Mouse (Mus musculus) embryonic facial prominence, embryonic 10.5 days (tissue): ENCODE results near the gene Golm1. TPM values are rescaled to one million over a fixed set of nuclear protein-coding genes. Genes with fewer than 3 reads are reported as not detected.
"Not testable (repeated sequence)": the region's sequence is repeated elsewhere in the genome, so short reads cannot be mapped to it uniquely, and the experiment has no call there.

ENCODE experiments used
- DNase-seq: peaks from one replicate; pipeline ENCODE4 v3.0.0-alpha.2; 2017; ENCODE audit warnings: low spot score
- H3K27ac ChIP-seq: fragments of 300-500 bp; sonication (generic); replicated peaks from 2 replicates; pipeline ENCODE4 v1.5.1; 2016; ENCODE audit warnings: mild to moderate bottlenecking
- H3K27me3 ChIP-seq: fragments of 300-500 bp; sonication (generic); replicated peaks from 2 replicates; pipeline ENCODE4 v1.6.1; 2016; ENCODE audit warnings: low read depth, mild to moderate bottlenecking; ENCODE audit not compliant: poor library complexity, severe bottlenecking
- H3K36me3 ChIP-seq: fragments of 300-500 bp; sonication (generic); replicated peaks from 2 replicates; pipeline ENCODE4 v1.6.1; 2016; ENCODE audit warnings: mild to moderate bottlenecking, moderate library complexity
- H3K4me1 ChIP-seq: fragments of 300-500 bp; sonication (generic); 2 replicates; pipeline ENCODE4 v1.6.1; 2016
- H3K4me3 ChIP-seq: fragments of 300-500 bp; sonication (generic); 2 replicates; pipeline ENCODE4 v1.5.1; 2016; ENCODE audit warnings: mild to moderate bottlenecking, moderate library complexity
- H3K9me3 ChIP-seq: fragments of 300-500 bp; sonication (generic); 2 replicates; pipeline ENCODE4 v1.6.1; 2016; ENCODE audit warnings: mild to moderate bottlenecking
- WGBS: fragments of 180-500 bp; shearing (Covaris S2); methylation state at CpG from one replicate; pipeline ENCODE4 v1.1.7; 2016; 5-methylcytosine and 5-hydroxymethylcytosine counted together
- polyA plus RNA-seq: library from polyadenylated mRNA; unstranded; fragments of >200 nt; fragmentation: Nextera tagmentation; extraction: Ambion mirVana; gene quantifications from 2 replicates; pipeline ENCODE4 v1.2.1, GENCODE M21; 2016

Gene Golm1
- polyA plus RNA-seq, 1 experiment from 2014 or later = 99.3 TPM

- Histone ChIP-seq H3K9me3 (no peaks in the 10 kb centered on the region), H3K36me3 (peaks cover 100% of the 10 kb centered on the region)
- WGBS = 83% methylated on average over 1 of the region's 1 CpGs
Observed at GRCm38 (mm10) chr13:59604511-59604910, 71.1 kb downstream of the Golm1 start.

GRCm38 (mm10) chr13:59603096-59603495 is 72.5 kb downstream of the Golm1 start:
- DNase-seq = no peak
- WGBS = 94% methylated on average over 5 of the region's 5 CpGs
- Histone ChIP-seq H3K4me3 (no peak overlapping the region), H3K9me3 (no peaks in the 10 kb centered on the region), H3K36me3 (peaks cover 99% of the 10 kb centered on the region), H3K27ac (no peak overlapping the region), H3K27me3 (no peaks in the 10 kb centered on the region), H3K4me1 (no peaks in the 10 kb centered on the region)

More at GRCm38 (mm10) chr13:59604511-59604910, 71.1 kb downstream of the Golm1 start:
- Histone ChIP-seq H3K4me3 (no peak overlapping the region), H3K4me1 (no peaks in the 10 kb centered on the region), H3K27ac (no peak overlapping the region), H3K27me3 (no peaks in the 10 kb centered on the region)
- no peak for DNase-seq

- Histone ChIP-seq H3K9me3 (no peaks in the 10 kb centered on the region), H3K4me1 (peaks cover 1% of the 10 kb centered on the region), H3K36me3 (peaks cover 95% of the 10 kb centered on the region), H3K27ac (no peak overlapping the region), H3K27me3 (no peaks in the 10 kb centered on the region), H3K4me3 (no peak overlapping the region)
- no peak for DNase-seq
- WGBS = 90% methylated on average over 1 of the region's 1 CpGs
Observed at GRCm38 (mm10) chr13:59592630-59593029, 83.0 kb downstream of the Golm1 start.

- not testable (repeated sequence) for H3K4me3 ChIP-seq, H3K27ac ChIP-seq, H3K4me1 ChIP-seq, H3K27me3 ChIP-seq, DNase-seq, H3K9me3 ChIP-seq
- 87% methylated on average over 3 of the region's 3 CpGs for WGBS
- H3K36me3 ChIP-seq = peaks cover 96% of the 10 kb centered on the region
Observed at GRCm38 (mm10) chr13:59592058-59592457, 83.6 kb downstream of the Golm1 start.

- Histone ChIP-seq H3K9me3 (no peaks in the 10 kb centered on the region), H3K4me3 (no peak overlapping the region), H3K4me1 (peaks cover 20% of the 10 kb centered on the region), H3K27ac (no peak overlapping the region), H3K27me3 (no peaks in the 10 kb centered on the region), H3K36me3 (peaks cover 85% of the 10 kb centered on the region)
- DNase-seq = no peak
- 89% methylated on average over 4 of the region's 4 CpGs for WGBS
Observed at GRCm38 (mm10) chr13:59590691-59591090, 84.9 kb downstream of the Golm1 start.

GRCm38 (mm10) chr13:59589672-59590071 is 85.9 kb downstream of the Golm1 start:
- Histone ChIP-seq H3K27me3 (no peaks in the 10 kb centered on the region), H3K27ac (no peak overlapping the region), H3K4me3 (no peak overlapping the region), H3K9me3 (no peaks in the 10 kb centered on the region), H3K36me3 (peaks cover 78% of the 10 kb centered on the region), H3K4me1 (peaks cover 20% of the 10 kb centered on the region)
- 87% methylated on average over 4 of the region's 4 CpGs for WGBS
- no peak for DNase-seq

GRCm38 (mm10) chr13:59587201-59587600 is 88.4 kb downstream of the Golm1 start:
- H3K9me3 ChIP-seq = no peaks in the 10 kb centered on the region
- DNase-seq = no peak
- peaks cover 25% of the 10 kb centered on the region for H3K4me1 ChIP-seq
- no peaks in the 10 kb centered on the region for H3K27me3 ChIP-seq
- WGBS = 92% methylated on average over 2 of the region's 2 CpGs
- peaks cover 54% of the 10 kb centered on the region for H3K36me3 ChIP-seq
- no peak overlapping the region; the same call in 1 of the 2 replicates for H3K4me3 ChIP-seq
- H3K27ac ChIP-seq = no peak overlapping the region

- H3K36me3 ChIP-seq = peaks cover 38% of the 10 kb centered on the region
- H3K9me3 ChIP-seq = no peaks in the 10 kb centered on the region
- H3K4me1 ChIP-seq = peaks cover 25% of the 10 kb centered on the region
- H3K27ac ChIP-seq = peak overlapping the region; percentile 94
- peak; percentile 67 for DNase-seq
- H3K4me3 ChIP-seq = peak overlapping the region; percentile 94
- WGBS = under 1% methylated on average over 28 of the region's 28 CpGs
- H3K27me3 ChIP-seq = no peaks in the 10 kb centered on the region
Observed at GRCm38 (mm10) chr13:59585648-59586005, 90.0 kb downstream of the Golm1 start.

GRCm38 (mm10) chr13:59584947-59585647 is 90.5 kb downstream of the Golm1 start, which contains the start of the genes Agtpbp1 and Naa35:
Gene Agtpbp1 (minus strand): TSS chr13:59585227.
Gene Naa35 (plus strand): TSS chr13:59585259.
- peak within 1 kb of the TSS; percentile 94 for H3K4me3 ChIP-seq
- H3K27ac ChIP-seq = peak within 1 kb of the TSS; percentile 94
- peaks cover 33% of the 10 kb centered on the region for H3K36me3 ChIP-seq
- DNase-seq = peak; percentile 99
- no peaks in the 10 kb centered on the region for H3K27me3 ChIP-seq
- H3K4me1 ChIP-seq = peaks cover 25% of the 10 kb centered on the region
- no peaks in the 10 kb centered on the region for H3K9me3 ChIP-seq
- under 1% methylated on average over 83 of the region's 83 CpGs for WGBS

Other genes starting within 250 kb of the Golm1 start
- 10.4 and 10.8 TPM in 2 replicates for gene Agtpbp1, start 90.6 kb downstream of the Golm1 start, polyA plus RNA-seq
- gene Naa35, start 90.6 kb downstream of the Golm1 start, polyA plus RNA-seq = 111 and 114 TPM in 2 replicates
- gene 4921517D22Rik, start 18.3 kb upstream of the Golm1 start, polyA plus RNA-seq = not detected in 2 replicates
- 0.02 and 0.14 TPM in 2 replicates for gene Spata31d1a, start 34.5 kb upstream of the Golm1 start, polyA plus RNA-seq
- not detected in 2 replicates for gene Spata31d1b, start 36.5 kb upstream of the Golm1 start, polyA plus RNA-seq
- gene Spata31d1d, start 55.9 kb upstream of the Golm1 start, polyA plus RNA-seq = not detected in 2 replicates
- 0.11 and 0.21 TPM in 2 replicates for gene 1700014D04Rik, start 70.9 kb upstream of the Golm1 start, polyA plus RNA-seq
- 86.9 and 92.1 TPM in 2 replicates for gene Isca1, start 94.0 kb upstream of the Golm1 start, polyA plus RNA-seq
- gene Gm49354, start 106.4 kb upstream of the Golm1 start, polyA plus RNA-seq = not detected in 2 replicates
- 40.7 and 41.3 TPM in 2 replicates for gene Tut7, start 147.3 kb upstream of the Golm1 start, polyA plus RNA-seq